Mouse (Mus musculus) limb, embryonic 11.5 days (tissue): Measurements from ENCODE around the gene Tmtc4. TPM values are rescaled to one million over a fixed set of nuclear protein-coding genes. Genes with fewer than 3 reads are reported as not detected.

Source experiments
- ATAC-seq: fragments of 200-750 bp; cut with Nextera tagmentation; 2 replicates; pipeline ENCODE4 v1.8.0; 2017; ENCODE audit warnings: low read depth; ENCODE audit not compliant: insufficient number of reproducible peaks, low FRiP score, low TSS enrichment
- DNase-seq: peaks from one replicate; pipeline ENCODE4 v3.0.0-alpha.2; 2015; ENCODE audit warnings: low spot score
- H3K27ac ChIP-seq: fragments of 300-500 bp; sonication (generic); replicated peaks from 2 replicates; pipeline ENCODE4 v1.5.1; 2014; ENCODE audit warnings: low read depth, mild to moderate bottlenecking, low read length
- H3K27me3 ChIP-seq: fragments of 300-500 bp; sonication (generic); 2 replicates; pipeline ENCODE4 v1.6.1; 2014; ENCODE audit warnings: mild to moderate bottlenecking, low read length, mixed read lengths; ENCODE audit not compliant: control insufficient read depth, insufficient read depth
- H3K36me3 ChIP-seq: fragments of 300-500 bp; sonication (generic); 2 replicates; pipeline ENCODE4 v1.6.1; 2014; ENCODE audit warnings: mild to moderate bottlenecking, low read length, moderate library complexity, mixed read lengths; ENCODE audit not compliant: control insufficient read depth, insufficient read depth
- H3K4me1 ChIP-seq: fragments of 300-500 bp; sonication (generic); 2 replicates; pipeline ENCODE4 v1.6.1; 2014; ENCODE audit warnings: low read length, mixed read lengths; ENCODE audit not compliant: control insufficient read depth, insufficient read depth
- H3K4me2 ChIP-seq: fragments of 300-500 bp; sonication (generic); 2 replicates; pipeline ENCODE4 v1.6.1; 2014; ENCODE audit warnings: low read depth, mild to moderate bottlenecking, moderate library complexity; ENCODE audit not compliant: severe bottlenecking
- H3K4me3 ChIP-seq: fragments of 300-500 bp; sonication (generic); 2 replicates; pipeline ENCODE4 v1.5.1; 2014; ENCODE audit warnings: low read depth, low read length
- H3K9ac ChIP-seq: fragments of 300-500 bp; sonication (generic); 2 replicates; pipeline ENCODE4 v1.6.1; 2014; ENCODE audit warnings: mild to moderate bottlenecking, low read length
- H3K9me3 ChIP-seq: fragments of 300-500 bp; sonication (generic); 2 replicates; pipeline ENCODE4 v1.6.1; 2016; ENCODE audit warnings: low read length; ENCODE audit not compliant: control insufficient read depth
- WGBS: fragments of 180-500 bp; shearing (Covaris S2); extraction: QIAGEN DNeasy Blood & Tissue Kit; methylation state at CpG from one replicate; pipeline ENCODE4 v1.1.7; 2014; 5-methylcytosine and 5-hydroxymethylcytosine counted together
- polyA plus RNA-seq: library from polyadenylated mRNA; unstranded; fragments of >200 nt; fragmentation: Nextera tagmentation; extraction: Ambion mirVana; gene quantifications from 2 replicates; pipeline ENCODE4 v1.2.1, GENCODE M21; 2014

Gene Tmtc4
- polyA plus RNA-seq, 1 experiment from 2014 or later = 31.7 TPM

DNA sequence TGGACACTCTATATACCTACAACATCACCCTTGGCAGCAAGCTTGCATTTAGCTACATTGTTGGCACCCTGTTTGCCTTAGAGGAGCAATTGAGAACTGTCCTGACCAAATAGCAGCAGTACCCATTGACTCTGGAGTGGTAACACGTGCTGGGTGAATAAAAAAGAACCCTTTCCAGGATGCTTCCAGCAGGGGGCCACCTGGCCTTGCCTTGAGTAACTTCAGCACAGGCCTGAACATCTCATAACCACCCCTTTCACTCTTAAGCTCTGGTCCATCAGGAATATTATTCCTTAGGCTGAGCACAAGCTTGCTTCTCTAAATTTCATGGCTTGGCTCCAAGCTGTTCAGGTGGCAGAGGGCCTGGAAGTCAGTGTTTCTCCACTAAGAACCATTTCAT, 30.5 kb downstream of the Tmtc4 start:
- ATAC-seq (no peak), DNase-seq (peak; percentile 53)
- Histone ChIP-seq H3K36me3 (no peaks in the 10 kb centered on the region), H3K4me2 (no peak overlapping the region), H3K27ac (no peak overlapping the region), H3K4me3 (no peak overlapping the region), H3K4me1 (0 out of 2 replicates have a peak, but pooled peaks cover 3% of the 10 kb centered on the region), H3K9ac (no peak overlapping the region), H3K9me3 (no peaks in the 10 kb centered on the region), H3K27me3 (no peaks in the 10 kb centered on the region)
- WGBS = 7% methylated on average over 1 of the region's 1 CpGs

DNA sequence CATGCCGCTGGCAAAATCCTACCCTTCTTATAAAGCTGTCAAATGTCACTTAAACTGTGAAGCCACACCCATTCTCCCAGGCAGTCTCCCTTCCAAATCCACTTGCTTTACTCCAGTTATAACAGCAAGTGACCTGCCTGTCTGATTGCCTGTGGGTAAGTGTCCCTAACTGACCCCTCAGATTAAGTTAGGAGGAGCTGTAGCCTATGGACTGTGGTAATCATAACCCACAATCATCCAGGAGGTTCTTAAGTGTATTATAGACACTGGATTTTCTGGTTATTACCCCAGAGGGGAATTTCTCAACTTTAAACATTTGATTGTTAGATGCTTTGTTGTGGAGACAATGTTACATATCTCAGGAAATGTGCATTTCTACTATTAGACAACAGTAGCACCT, 31.3 kb downstream of the Tmtc4 start:
- Histone ChIP-seq H3K4me2 (no peak overlapping the region), H3K27ac (no peak overlapping the region), H3K36me3 (no peaks in the 10 kb centered on the region), H3K9ac (no peak overlapping the region), H3K4me3 (no peak overlapping the region), H3K27me3 (no peaks in the 10 kb centered on the region), H3K9me3 (no peaks in the 10 kb centered on the region), H3K4me1 (0 out of 2 replicates have a peak, but pooled peaks cover 3% of the 10 kb centered on the region)
- ATAC-seq (no peak), DNase-seq (no peak)
- 86% methylated on average over 1 of the region's 1 CpGs for WGBS

DNA sequence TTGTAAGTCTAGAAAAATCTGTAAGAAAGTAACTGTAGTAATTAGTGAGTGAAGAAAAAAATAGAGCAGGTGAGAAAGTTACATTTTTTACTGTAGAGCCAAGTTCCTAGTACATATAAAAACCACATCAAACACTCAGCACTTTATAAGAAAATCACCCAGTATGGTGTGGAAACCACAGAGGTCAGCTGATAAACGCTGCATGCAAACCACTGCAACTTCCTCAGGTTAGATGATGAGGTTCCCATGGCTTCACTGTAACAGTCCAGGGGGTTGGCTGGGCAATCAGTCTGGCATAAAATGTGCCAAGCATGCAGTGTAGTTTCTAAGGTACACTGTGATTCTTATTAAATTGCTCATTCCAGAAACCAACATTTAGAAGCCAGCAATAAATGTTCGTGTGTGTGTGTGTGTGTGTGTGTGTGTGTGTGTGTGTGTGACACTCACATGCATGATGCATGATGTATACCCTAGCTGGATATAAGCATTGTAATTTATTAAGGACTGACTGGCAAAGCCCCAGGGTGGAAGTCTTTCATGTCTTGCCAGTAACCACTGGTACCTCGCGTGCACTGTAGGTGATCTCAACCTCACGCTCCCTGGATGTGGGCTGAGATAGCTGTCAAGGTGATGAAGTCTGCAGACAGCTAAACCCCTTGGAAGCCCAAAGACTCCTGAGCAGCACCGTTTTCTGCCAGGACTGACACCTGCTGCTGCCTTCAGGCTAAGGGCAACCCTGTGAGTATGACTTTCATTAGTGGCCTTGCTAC, 32.0 kb downstream of the Tmtc4 start:
- WGBS = 80% methylated on average over 6 of the region's 6 CpGs
- H3K4me1 ChIP-seq = 0 out of 2 replicates have a peak, but pooled peaks cover 3% of the 10 kb centered on the region
- H3K4me2 ChIP-seq = no peak overlapping the region
- no peak overlapping the region for H3K4me3 ChIP-seq
- H3K27me3 ChIP-seq = no peaks in the 10 kb centered on the region
- H3K9me3 ChIP-seq = no peaks in the 10 kb centered on the region
- no peak overlapping the region for H3K9ac ChIP-seq
- no peak for DNase-seq
- ATAC-seq = no peak; the same call in 1 of the 2 replicates
- H3K27ac ChIP-seq = no peak overlapping the region
- no peaks in the 10 kb centered on the region for H3K36me3 ChIP-seq

DNA sequence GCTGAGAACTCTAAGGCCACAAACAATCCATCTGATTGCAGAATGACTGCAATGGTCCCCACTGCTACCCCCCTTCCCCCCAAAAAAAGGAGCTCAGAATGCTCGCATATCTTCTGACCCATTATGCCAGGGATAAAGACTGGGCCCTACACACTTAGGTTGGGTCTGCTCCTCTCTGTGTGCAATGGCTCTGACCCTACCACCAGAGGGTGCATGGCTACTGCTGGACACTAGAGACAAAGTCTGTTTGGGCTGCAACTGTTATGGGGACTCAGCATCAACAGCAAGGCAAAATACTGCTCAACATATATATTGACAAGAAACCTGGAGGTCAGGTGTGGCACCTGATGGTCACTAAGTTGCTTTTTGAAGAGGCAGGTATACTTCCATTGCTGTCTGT, 32.9 kb downstream of the Tmtc4 start:
- WGBS = 97% methylated on average over 1 of the region's 1 CpGs
- no peak for ATAC-seq

DNA sequence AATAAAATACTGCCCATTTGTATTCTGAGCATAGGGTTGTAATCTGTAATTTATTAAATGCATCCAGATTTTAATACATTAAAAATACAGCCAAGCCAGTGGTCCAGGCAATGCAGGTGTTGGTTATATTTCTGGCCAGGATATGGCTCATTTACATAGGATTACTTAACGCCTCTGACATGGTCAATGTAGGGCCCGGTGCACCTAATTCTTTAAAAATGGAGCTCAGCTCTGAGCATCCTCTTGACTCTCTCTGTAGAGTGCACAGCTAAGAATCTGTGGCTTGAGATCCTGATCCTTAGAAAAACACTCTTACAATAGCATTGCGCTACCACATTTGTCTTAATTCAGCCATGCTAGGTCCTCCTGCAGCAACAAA, 40.4 kb downstream of the Tmtc4 start:
- WGBS = 60% methylated on average over 3 of the region's 3 CpGs
- ATAC-seq (0 out of 2 replicates have a peak, but pooled peaks have one; percentile 22), DNase-seq (no peak)
- H3K4me3 ChIP-seq = no peak overlapping the region
- no peak overlapping the region for H3K27ac ChIP-seq
- H3K27me3 ChIP-seq = no peaks in the 10 kb centered on the region
- no peak overlapping the region for H3K4me2 ChIP-seq
- H3K4me1 ChIP-seq = no peaks in the 10 kb centered on the region; the same call in 1 of the 2 replicates
- peaks cover 4% of the 10 kb centered on the region; the same call in 1 of the 2 replicates for H3K36me3 ChIP-seq
- H3K9me3 ChIP-seq = no peaks in the 10 kb centered on the region
- no peak overlapping the region for H3K9ac ChIP-seq

More for the DNA sequence above, 32.9 kb downstream of the Tmtc4 start:
- DNase-seq = no peak
- H3K36me3 ChIP-seq = no peaks in the 10 kb centered on the region
- H3K4me3 ChIP-seq = no peak overlapping the region
- no peak overlapping the region for H3K27ac ChIP-seq
- 0 out of 2 replicates have a peak, but pooled peaks cover 3% of the 10 kb centered on the region for H3K4me1 ChIP-seq
- H3K27me3 ChIP-seq = no peaks in the 10 kb centered on the region
- no peaks in the 10 kb centered on the region for H3K9me3 ChIP-seq
- no peak overlapping the region for H3K9ac ChIP-seq
- no peak overlapping the region for H3K4me2 ChIP-seq

DNA sequence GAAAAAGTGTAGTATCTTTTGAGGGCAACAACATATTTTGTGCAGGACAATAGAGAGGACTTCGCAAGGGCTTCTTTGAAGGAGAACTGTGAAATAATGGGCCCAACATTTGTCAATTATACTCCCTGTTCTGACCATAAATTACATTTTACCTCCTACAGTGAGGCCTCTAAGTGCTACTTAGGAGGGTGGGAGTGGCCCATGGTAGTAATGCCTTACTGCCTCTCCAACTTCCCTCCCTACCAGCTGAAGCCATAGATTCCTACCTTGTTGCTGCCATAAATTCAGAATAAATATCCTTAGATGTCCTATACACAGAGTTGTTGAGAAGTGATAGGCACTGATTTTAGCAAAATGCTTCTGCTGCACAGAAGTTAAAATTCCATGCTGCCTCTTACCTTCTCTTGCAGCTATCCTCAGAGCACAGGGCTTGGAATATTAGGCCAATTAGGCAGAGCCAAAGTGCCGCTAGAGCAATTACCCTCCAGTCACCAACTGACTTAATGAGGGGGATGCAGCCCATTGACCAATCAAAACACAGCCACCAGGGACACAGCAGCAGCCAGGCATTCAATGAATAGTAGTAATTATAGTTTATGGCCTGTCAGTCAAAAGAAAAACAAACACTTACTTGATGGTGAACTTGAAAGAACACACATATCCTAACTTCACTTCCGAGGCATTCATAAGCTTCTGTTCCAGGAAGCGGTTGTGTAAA, 40.9 kb downstream of the Tmtc4 start:
- Histone ChIP-seq H3K4me3 (no peak overlapping the region), H3K9ac (no peak overlapping the region), H3K27ac (no peak overlapping the region), H3K9me3 (no peaks in the 10 kb centered on the region), H3K27me3 (no peaks in the 10 kb centered on the region), H3K4me2 (no peak overlapping the region), H3K4me1 (no peaks in the 10 kb centered on the region; the same call in 1 of the 2 replicates), H3K36me3 (peaks cover 4% of the 10 kb centered on the region; the same call in 1 of the 2 replicates)
- peak; percentile 44 for DNase-seq
- 19% methylated on average over 4 of the region's 4 CpGs for WGBS
- ATAC-seq = peak; percentile 71; the same call in 1 of the 2 replicates

DNA sequence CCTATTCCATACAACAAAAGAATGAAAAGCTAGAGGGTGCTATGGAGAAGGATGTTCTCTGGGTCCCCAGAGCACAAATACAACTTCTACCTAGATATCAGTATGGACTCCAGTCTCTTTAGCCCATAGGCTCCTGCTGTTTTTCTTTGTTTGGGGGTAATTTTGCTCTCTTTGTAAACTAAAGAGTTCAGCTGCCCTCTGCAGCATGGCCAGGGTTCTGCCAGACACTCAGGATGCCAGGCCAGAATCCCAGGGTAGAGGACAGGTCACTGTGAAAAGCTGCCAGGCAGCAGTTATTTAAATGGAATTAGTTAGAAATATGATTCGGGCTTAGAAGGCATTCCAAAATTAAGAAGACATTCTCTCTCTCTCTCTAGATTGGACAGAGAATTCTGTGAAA, 47.4 kb downstream of the Tmtc4 start:
- no peak for DNase-seq
- WGBS = 96% methylated on average over 1 of the region's 1 CpGs
- Histone ChIP-seq H3K4me2 (no peak overlapping the region), H3K4me1 (no peaks in the 10 kb centered on the region), H3K27ac (no peak overlapping the region), H3K36me3 (peaks cover 2% of the 10 kb centered on the region), H3K4me3 (no peak overlapping the region), H3K9me3 (no peaks in the 10 kb centered on the region), H3K9ac (no peak overlapping the region), H3K27me3 (no peaks in the 10 kb centered on the region)
- no peak for ATAC-seq

DNA sequence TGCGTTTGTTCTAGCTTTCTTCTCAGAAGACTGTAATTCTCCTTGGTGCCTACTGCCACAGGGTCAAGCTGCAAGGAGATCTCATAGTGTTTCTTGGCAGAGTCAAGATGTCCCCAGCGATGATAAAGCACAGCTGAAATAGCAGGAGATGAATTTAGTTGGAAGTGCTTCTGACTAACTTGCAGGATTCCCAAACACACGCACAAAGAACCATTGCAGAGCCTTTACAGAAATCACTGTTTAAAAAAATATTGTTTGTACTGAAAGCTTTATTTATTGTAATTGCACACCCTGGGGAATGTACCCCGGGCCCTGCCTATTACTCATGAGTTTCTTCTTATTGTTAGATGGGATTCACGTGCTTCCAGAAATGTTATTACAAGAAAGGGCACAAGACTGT, 63.8 kb downstream of the Tmtc4 start:
- H3K36me3 ChIP-seq = no peaks in the 10 kb centered on the region
- H3K9me3 ChIP-seq = no peaks in the 10 kb centered on the region
- H3K4me3 ChIP-seq = no peak overlapping the region
- DNase-seq (no peak), ATAC-seq (no peak)
- no peak overlapping the region for H3K4me2 ChIP-seq
- 82% methylated on average over 5 of the region's 5 CpGs for WGBS
- no peak overlapping the region for H3K27ac ChIP-seq
- no peaks in the 10 kb centered on the region for H3K4me1 ChIP-seq
- H3K27me3 ChIP-seq = no peaks in the 10 kb centered on the region
- no peak overlapping the region for H3K9ac ChIP-seq
